Mouse (Mus musculus): ENCODE measurements at regions not wholly inside any gene's neighbourhood (a gene's known extent, or its start where the extent isn't known, plus 50 kb on each side); places are given as distances from the start of the nearest gene placed in this dataset.

DNA sequence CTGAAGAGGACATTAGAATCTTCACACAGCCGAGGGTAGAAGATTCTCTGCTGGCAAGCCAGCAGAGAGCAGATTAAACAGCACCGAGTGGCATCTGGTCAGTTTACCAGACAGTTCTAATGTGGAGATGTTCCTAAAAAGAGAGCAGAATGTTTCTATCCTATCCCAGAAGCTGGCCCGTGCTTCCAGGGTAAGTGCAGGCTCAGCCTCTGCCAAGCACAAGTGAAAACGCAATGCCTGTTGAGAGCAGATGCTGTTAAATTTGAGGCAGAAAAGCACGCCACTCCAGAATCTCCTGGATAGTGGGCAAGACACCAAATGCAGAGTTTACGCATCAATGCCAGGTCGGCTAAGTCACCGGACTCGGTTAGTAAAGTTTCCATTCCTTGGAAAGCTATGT is 175.8 kb downstream of the Faxc start:
- DNase-seq (ENCODE audit: low spot score) (no peak), ATAC-seq (ENCODE audit: low FRiP score, low TSS enrichment) (no peak)
- Histone ChIP-seq H3K9me3 (ENCODE audit: control insufficient read depth, low read length) (no peaks in the 10 kb centered on the region), H3K27ac (replicated peaks) (no peak overlapping the region), H3K4me1 (replicated peaks; ENCODE audit: control insufficient read depth, insufficient read depth) (no peaks in the 10 kb centered on the region), H3K36me3 (ENCODE audit: control insufficient read depth, insufficient read depth, low read length) (no peaks in the 10 kb centered on the region), H3K4me2 (replicated peaks; ENCODE audit: low read depth) (no peak overlapping the region), H3K27me3 (ENCODE audit: control insufficient read depth, insufficient read depth, low read length) (no peaks in the 10 kb centered on the region), H3K4me3 (ENCODE audit: low read depth, low read length) (no peak overlapping the region), H3K9ac (ENCODE audit: low read length) (no peak overlapping the region)
- WGBS, result 66% methylated on average over 9 of the region's 9 CpGs
- TF ChIP-seq EP300 (optimal IDR thresholded peaks at IDR 0.05), result no peak
- no peak for TF ChIP-seq CTCF (IDR thresholded peaks at IDR 0.05; ENCODE audit: low read depth)

DNA sequence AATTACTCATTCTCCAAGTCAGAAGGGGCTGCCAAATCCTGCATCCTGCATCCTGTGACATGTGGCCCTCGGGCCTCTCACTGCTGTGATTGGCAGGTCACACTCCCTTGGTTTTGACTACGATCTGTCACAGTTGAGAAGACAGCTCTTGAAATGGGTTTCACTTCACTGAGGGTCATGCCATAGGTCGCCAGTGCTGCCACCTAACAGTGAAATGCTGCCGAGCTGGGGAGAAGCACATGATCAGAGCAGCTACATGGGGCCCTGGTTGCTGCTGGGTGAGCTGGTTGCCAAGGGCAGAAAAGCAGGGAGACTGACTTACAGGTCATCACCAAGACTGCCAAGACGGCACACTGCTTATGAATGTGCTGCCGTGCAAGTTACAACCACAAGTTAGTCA is 178.3 kb downstream of the Faxc start:
- Histone ChIP-seq H3K4me3 (ENCODE audit: low read depth, low read length) (no peak overlapping the region), H3K27me3 (ENCODE audit: control insufficient read depth, insufficient read depth, low read length) (no peaks in the 10 kb centered on the region), H3K9ac (ENCODE audit: low read length) (no peak overlapping the region), H3K9me3 (ENCODE audit: control insufficient read depth, low read length) (no peaks in the 10 kb centered on the region), H3K27ac (replicated peaks) (no peak overlapping the region), H3K4me2 (replicated peaks; ENCODE audit: low read depth) (no peak overlapping the region), H3K4me1 (replicated peaks; ENCODE audit: control insufficient read depth, insufficient read depth) (no peaks in the 10 kb centered on the region), H3K36me3 (ENCODE audit: control insufficient read depth, insufficient read depth, low read length) (no peaks in the 10 kb centered on the region)
- DNase-seq (ENCODE audit: low spot score) (no peak), ATAC-seq (ENCODE audit: low FRiP score, low TSS enrichment) (no peak)
- 49% methylated on average over 6 of the region's 6 CpGs for WGBS
- TF ChIP-seq EP300 (optimal IDR thresholded peaks at IDR 0.05), result no peak
- TF ChIP-seq CTCF (IDR thresholded peaks at IDR 0.05; ENCODE audit: low read depth), result no peak

DNA sequence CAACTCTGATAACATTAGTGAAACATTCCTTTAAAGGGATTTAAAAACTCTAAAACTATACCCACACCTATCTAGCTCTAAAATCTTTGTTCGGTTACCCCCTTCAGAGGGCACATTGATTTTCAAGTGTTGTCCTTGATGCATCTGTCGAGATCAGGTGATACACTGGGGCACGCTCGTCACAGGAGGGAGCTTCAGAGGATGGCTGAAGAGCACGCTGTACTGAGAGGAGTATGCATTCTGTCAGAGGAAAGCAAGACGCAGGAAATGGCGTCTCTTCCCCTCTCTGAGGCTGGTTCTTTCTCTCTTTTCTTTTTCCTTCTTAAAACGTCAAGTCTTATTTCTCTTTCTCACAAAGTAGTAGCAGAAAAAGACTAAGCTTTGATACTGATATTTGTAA is 179.3 kb downstream of the Faxc start:
- TF ChIP-seq EP300 (optimal IDR thresholded peaks at IDR 0.05), result no peak
- no peaks in the 10 kb centered on the region for H3K4me1 ChIP-seq (replicated peaks; ENCODE audit: control insufficient read depth, insufficient read depth)
- 42% methylated on average over 8 of the region's 8 CpGs for WGBS
- H3K27ac ChIP-seq (replicated peaks), result no peak overlapping the region
- DNase-seq (ENCODE audit: low spot score) (no peak), ATAC-seq (ENCODE audit: low FRiP score, low TSS enrichment) (no peak)
- no peak overlapping the region for H3K4me2 ChIP-seq (replicated peaks; ENCODE audit: low read depth)
- no peaks in the 10 kb centered on the region for H3K9me3 ChIP-seq (ENCODE audit: control insufficient read depth, low read length)
- H3K4me3 ChIP-seq (ENCODE audit: low read depth, low read length), result no peak overlapping the region
- no peaks in the 10 kb centered on the region for H3K27me3 ChIP-seq (ENCODE audit: control insufficient read depth, insufficient read depth, low read length)
- no peaks in the 10 kb centered on the region for H3K36me3 ChIP-seq (ENCODE audit: control insufficient read depth, insufficient read depth, low read length)
- H3K9ac ChIP-seq (ENCODE audit: low read length), result no peak overlapping the region

DNA sequence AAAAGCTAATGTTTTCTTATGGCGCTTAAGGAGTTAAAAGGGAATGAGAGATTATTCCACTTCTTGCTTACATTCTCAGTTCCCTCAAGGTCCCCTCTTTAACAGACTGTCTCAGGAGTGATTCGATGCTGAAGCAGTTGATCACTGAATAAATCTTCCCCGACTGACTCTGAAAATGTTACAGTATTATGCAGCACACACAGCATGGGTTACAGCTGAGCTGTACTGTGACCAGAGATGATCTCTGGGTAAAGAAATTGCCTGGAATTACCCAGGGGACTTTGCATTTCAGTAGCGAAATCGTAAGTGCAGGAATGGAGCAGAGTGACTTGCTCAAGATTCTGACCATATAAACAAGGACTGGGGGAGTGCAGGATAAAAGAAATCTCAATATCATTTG is 181.1 kb downstream of the Faxc start:
- Histone ChIP-seq H3K4me1 (replicated peaks; ENCODE audit: control insufficient read depth, insufficient read depth) (no peaks in the 10 kb centered on the region), H3K4me3 (ENCODE audit: low read depth, low read length) (no peak overlapping the region), H3K27me3 (ENCODE audit: control insufficient read depth, insufficient read depth, low read length) (no peaks in the 10 kb centered on the region), H3K36me3 (ENCODE audit: control insufficient read depth, insufficient read depth, low read length) (no peaks in the 10 kb centered on the region), H3K9ac (ENCODE audit: low read length) (no peak overlapping the region), H3K9me3 (ENCODE audit: control insufficient read depth, low read length) (no peaks in the 10 kb centered on the region), H3K4me2 (replicated peaks; ENCODE audit: low read depth) (no peak overlapping the region), H3K27ac (replicated peaks) (no peak overlapping the region)
- no peak for ATAC-seq (ENCODE audit: low FRiP score, low TSS enrichment)
- WGBS, result 60% methylated on average over 5 of the region's 5 CpGs
- TF ChIP-seq EP300 (optimal IDR thresholded peaks at IDR 0.05), result no peak
- TF ChIP-seq CTCF (IDR thresholded peaks at IDR 0.05; ENCODE audit: low read depth), result no peak
- DNase-seq (ENCODE audit: low spot score), result no peak

DNA sequence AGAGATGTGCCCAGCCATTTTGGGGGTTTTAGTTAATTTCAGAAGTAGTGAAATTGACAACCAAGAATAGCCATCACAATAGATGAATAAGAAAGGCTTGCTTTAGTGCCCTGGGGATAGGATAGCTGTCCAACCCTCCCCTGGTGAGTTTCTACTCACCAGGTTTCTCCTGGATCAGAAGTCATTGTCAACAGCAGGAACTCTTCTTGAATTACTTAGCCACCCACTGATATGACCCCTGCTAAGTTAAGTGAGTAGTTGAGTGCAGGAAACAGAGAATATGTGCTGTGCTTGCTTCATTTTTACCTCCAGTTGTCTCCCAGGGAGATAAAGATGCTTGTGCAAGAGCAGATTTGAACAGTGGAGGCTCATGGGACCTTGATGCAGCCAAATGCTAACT is 183.3 kb downstream of the Faxc start:
- no peaks in the 10 kb centered on the region for H3K9me3 ChIP-seq (ENCODE audit: control insufficient read depth, low read length)
- no peak for ATAC-seq (ENCODE audit: low FRiP score, low TSS enrichment)
- TF ChIP-seq CTCF (IDR thresholded peaks at IDR 0.05; ENCODE audit: low read depth) (no peak), EP300 (optimal IDR thresholded peaks at IDR 0.05) (no peak)

DNA sequence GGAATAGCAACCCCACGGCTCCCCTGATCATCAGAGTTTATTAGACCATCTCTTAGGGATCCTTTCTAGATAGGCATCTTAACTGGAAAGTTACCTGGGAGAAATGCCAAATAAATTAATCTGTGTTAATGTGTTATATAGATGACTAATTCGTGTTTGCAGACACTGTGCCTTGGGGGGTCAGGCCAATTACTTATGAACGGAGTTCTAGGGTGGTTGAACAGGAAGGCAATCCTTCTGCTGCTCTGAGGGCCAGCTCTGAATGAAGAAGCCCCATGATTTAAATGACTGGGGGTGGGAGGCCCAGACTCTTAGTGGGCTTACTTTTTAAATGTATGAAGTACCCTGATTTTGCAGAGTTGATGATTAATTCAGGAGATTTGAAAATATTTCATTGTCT is 188.7 kb downstream of the Faxc start:
- no peak for TF ChIP-seq EP300 (optimal IDR thresholded peaks at IDR 0.05)
- no peak for TF ChIP-seq CTCF (IDR thresholded peaks at IDR 0.05; ENCODE audit: low read depth)
- Histone ChIP-seq H3K4me3 (ENCODE audit: low read depth, low read length) (no peak overlapping the region), H3K36me3 (ENCODE audit: control insufficient read depth, insufficient read depth, low read length) (no peaks in the 10 kb centered on the region), H3K9me3 (ENCODE audit: control insufficient read depth, low read length) (no peaks in the 10 kb centered on the region), H3K9ac (ENCODE audit: low read length) (no peak overlapping the region), H3K27me3 (ENCODE audit: control insufficient read depth, insufficient read depth, low read length) (no peaks in the 10 kb centered on the region), H3K4me2 (replicated peaks; ENCODE audit: low read depth) (no peak overlapping the region), H3K4me1 (replicated peaks; ENCODE audit: control insufficient read depth, insufficient read depth) (no peaks in the 10 kb centered on the region), H3K27ac (replicated peaks) (no peak overlapping the region)
- ATAC-seq (ENCODE audit: low FRiP score, low TSS enrichment), result no peak
- WGBS, result 32% methylated on average over 3 of the region's 3 CpGs
- no peak for DNase-seq (ENCODE audit: low spot score)

More for the DNA sequence above, 183.3 kb downstream of the Faxc start:
- Histone ChIP-seq H3K4me3 (ENCODE audit: low read depth, low read length) (no peak overlapping the region), H3K4me2 (replicated peaks; ENCODE audit: low read depth) (no peak overlapping the region), H3K27me3 (ENCODE audit: control insufficient read depth, insufficient read depth, low read length) (no peaks in the 10 kb centered on the region), H3K4me1 (replicated peaks; ENCODE audit: control insufficient read depth, insufficient read depth) (no peaks in the 10 kb centered on the region), H3K36me3 (ENCODE audit: control insufficient read depth, insufficient read depth, low read length) (no peaks in the 10 kb centered on the region), H3K9ac (ENCODE audit: low read length) (no peak overlapping the region), H3K27ac (replicated peaks) (no peak overlapping the region)
- no peak for DNase-seq (ENCODE audit: low spot score)
